Mouse (Mus musculus): ENCODE measurements at regions not wholly inside any gene's neighbourhood (a gene's known extent, or its start where the extent isn't known, plus 50 kb on each side); places are given as distances from the start of the nearest gene placed in this dataset.

- Histone ChIP-seq H3K27ac (ENCODE audit: low read depth, low read length) (no peak overlapping the region), H3K4me2 (replicated peaks; ENCODE audit: low read depth, low read length) (no peak overlapping the region), H3K27me3 (ENCODE audit: control insufficient read depth, insufficient read depth, low read length) (no peaks in the 10 kb centered on the region), H3K4me1 (replicated peaks; ENCODE audit: control insufficient read depth, insufficient read depth, low read length) (peaks cover 2% of the 10 kb centered on the region), H3K4me3 (ENCODE audit: low read depth, low read length) (no peak overlapping the region), H3K36me3 (ENCODE audit: control insufficient read depth, insufficient read depth, low read length) (no peaks in the 10 kb centered on the region), H3K9me3 (ENCODE audit: control insufficient read depth, low read length) (no peaks in the 10 kb centered on the region), H3K9ac (ENCODE audit: low read depth, low read length) (no peak overlapping the region)
- no peak for ATAC-seq (ENCODE audit: low FRiP score)
- DNase-seq (ENCODE audit: low spot score) = no peak
- WGBS = 44% methylated on average over 5 of the region's 5 CpGs
Observed at GRCm38 (mm10) chr4:131159712-131160111, 215.5 kb downstream of the Matn1 start.

GRCm38 (mm10) chr4:131160135-131160534 is 215.9 kb downstream of the Matn1 start:
- no peaks in the 10 kb centered on the region for H3K9me3 ChIP-seq (ENCODE audit: control insufficient read depth, low read length)
- WGBS = 38% methylated on average over 5 of the region's 5 CpGs
- ATAC-seq (ENCODE audit: low FRiP score) (0 out of 2 replicates have a peak, but pooled peaks have one; percentile 33), DNase-seq (ENCODE audit: low spot score) (peak; percentile 40)
- no peak overlapping the region for H3K4me3 ChIP-seq (ENCODE audit: low read depth, low read length)
- peaks cover 2% of the 10 kb centered on the region for H3K4me1 ChIP-seq (replicated peaks; ENCODE audit: control insufficient read depth, insufficient read depth, low read length)
- no peaks in the 10 kb centered on the region for H3K27me3 ChIP-seq (ENCODE audit: control insufficient read depth, insufficient read depth, low read length)
- no peak overlapping the region for H3K27ac ChIP-seq (ENCODE audit: low read depth, low read length)
- H3K36me3 ChIP-seq (ENCODE audit: control insufficient read depth, insufficient read depth, low read length) = no peaks in the 10 kb centered on the region
- H3K9ac ChIP-seq (ENCODE audit: low read depth, low read length) = no peak overlapping the region
- no peak overlapping the region for H3K4me2 ChIP-seq (replicated peaks; ENCODE audit: low read depth, low read length)

DNA sequence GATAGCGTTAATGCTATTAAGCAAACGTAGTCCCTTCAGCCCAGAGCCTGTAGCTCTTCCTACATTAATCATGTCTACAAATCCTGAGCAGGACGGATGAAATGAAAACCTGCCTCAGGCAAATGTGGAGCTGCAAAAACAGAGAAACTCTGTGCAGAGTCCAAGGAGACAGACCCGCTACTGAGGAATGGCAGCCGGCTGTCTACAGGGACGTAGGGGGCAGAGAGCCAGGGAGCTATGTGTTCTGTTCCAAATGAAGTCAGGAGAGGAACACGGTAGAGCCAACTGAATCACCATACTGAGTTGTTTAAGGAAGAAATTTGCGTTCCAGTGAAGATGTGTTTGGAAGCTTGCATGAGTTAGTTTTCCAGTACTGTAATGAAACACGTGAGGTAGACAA is 217.3 kb downstream of the Matn1 start:
- WGBS = 80% methylated on average over 9 of the region's 9 CpGs
- H3K9ac ChIP-seq (ENCODE audit: low read depth, low read length) = no peak overlapping the region
- H3K4me1 ChIP-seq (replicated peaks; ENCODE audit: control insufficient read depth, insufficient read depth, low read length) = peaks cover 2% of the 10 kb centered on the region
- H3K27me3 ChIP-seq (ENCODE audit: control insufficient read depth, insufficient read depth, low read length) = no peaks in the 10 kb centered on the region
- ATAC-seq (ENCODE audit: low FRiP score) = no peak
- no peak overlapping the region for H3K4me2 ChIP-seq (replicated peaks; ENCODE audit: low read depth, low read length)
- H3K36me3 ChIP-seq (ENCODE audit: control insufficient read depth, insufficient read depth, low read length) = no peaks in the 10 kb centered on the region
- no peaks in the 10 kb centered on the region for H3K9me3 ChIP-seq (ENCODE audit: control insufficient read depth, low read length)
- H3K4me3 ChIP-seq (ENCODE audit: low read depth, low read length) = no peak overlapping the region
- H3K27ac ChIP-seq (ENCODE audit: low read depth, low read length) = no peak overlapping the region
- no peak for DNase-seq (ENCODE audit: low spot score)

- no peak for ATAC-seq (ENCODE audit: low FRiP score)
- Histone ChIP-seq H3K4me3 (ENCODE audit: low read depth, low read length) (no peak overlapping the region), H3K9me3 (ENCODE audit: control insufficient read depth, low read length) (no peaks in the 10 kb centered on the region), H3K36me3 (ENCODE audit: control insufficient read depth, insufficient read depth, low read length) (no peaks in the 10 kb centered on the region), H3K4me1 (replicated peaks; ENCODE audit: control insufficient read depth, insufficient read depth, low read length) (peaks cover 2% of the 10 kb centered on the region), H3K27ac (ENCODE audit: low read depth, low read length) (no peak overlapping the region), H3K27me3 (ENCODE audit: control insufficient read depth, insufficient read depth, low read length) (no peaks in the 10 kb centered on the region), H3K9ac (ENCODE audit: low read depth, low read length) (no peak overlapping the region), H3K4me2 (replicated peaks; ENCODE audit: low read depth, low read length) (no peak overlapping the region)
- WGBS = 31% methylated on average over 7 of the region's 7 CpGs
- no peak for DNase-seq (ENCODE audit: low spot score)
Observed at GRCm38 (mm10) chr4:131163782-131164315, 219.7 kb downstream of the Matn1 start.

DNA sequence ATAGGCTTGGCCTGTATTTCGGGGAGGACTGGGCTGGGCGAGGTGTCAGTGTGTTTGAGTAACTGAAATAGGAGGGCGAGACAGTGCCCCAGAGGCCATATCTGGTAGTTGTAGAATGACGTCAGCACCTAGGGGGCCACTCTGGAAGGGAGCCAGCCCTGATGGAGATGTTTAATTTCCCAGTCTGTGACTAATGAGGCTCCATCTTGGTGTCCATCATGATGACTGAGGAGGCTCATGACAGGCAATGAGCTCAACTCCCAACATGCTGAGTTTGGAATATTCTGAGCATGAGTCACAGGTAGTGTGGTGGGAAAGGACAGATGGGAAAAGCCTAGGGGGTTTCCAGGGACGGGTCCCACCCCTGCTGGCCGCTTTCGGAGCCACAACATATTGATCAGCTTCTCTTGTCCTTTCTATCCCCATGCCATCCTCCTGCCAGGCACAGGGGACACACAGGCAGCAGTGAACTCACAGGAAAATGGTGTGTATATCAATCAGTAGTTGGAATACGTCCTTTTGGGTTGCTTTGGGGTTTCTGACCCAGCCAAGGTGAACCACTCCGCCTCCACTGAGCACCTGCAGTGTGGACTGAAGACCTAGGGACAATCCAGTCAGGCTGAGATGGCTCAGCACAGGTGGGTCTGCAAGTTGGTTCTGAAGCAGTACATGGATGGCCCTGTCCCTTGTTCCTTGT is 222.5 kb downstream of the Matn1 start:
- 76% methylated on average over 9 of the region's 9 CpGs for WGBS
- H3K27me3 ChIP-seq (ENCODE audit: control insufficient read depth, insufficient read depth, low read length) = no peaks in the 10 kb centered on the region
- no peak overlapping the region for H3K4me2 ChIP-seq (replicated peaks; ENCODE audit: low read depth, low read length)
- no peak for ATAC-seq (ENCODE audit: low FRiP score)
- H3K4me1 ChIP-seq (replicated peaks; ENCODE audit: control insufficient read depth, insufficient read depth, low read length) = peaks cover 2% of the 10 kb centered on the region
- no peak for DNase-seq (ENCODE audit: low spot score)
- H3K9me3 ChIP-seq (ENCODE audit: control insufficient read depth, low read length) = no peaks in the 10 kb centered on the region
- no peak overlapping the region for H3K9ac ChIP-seq (ENCODE audit: low read depth, low read length)
- no peak overlapping the region for H3K4me3 ChIP-seq (ENCODE audit: low read depth, low read length)
- no peak overlapping the region for H3K27ac ChIP-seq (ENCODE audit: low read depth, low read length)
- H3K36me3 ChIP-seq (ENCODE audit: control insufficient read depth, insufficient read depth, low read length) = no peaks in the 10 kb centered on the region

DNA sequence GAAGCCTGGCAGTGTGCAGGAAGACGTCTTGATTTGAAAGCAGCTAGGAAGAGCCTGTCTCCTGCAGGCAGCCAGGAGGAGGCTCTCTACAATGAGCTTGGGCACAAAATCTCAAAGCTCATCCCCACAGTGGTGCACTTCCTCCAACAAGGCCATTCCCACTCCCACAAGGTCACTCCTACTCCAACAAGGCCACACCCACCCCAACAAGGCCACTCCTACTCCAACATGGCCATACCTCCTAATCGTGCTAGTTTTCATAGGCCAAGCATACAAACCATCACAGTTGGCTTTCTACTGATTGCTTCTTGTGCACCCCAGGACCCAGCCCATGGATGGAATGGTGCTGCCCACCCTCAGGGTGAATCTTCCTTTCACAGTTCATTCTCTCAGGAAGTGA is 223.7 kb downstream of the Matn1 start:
- WGBS = 84% methylated on average over 2 of the region's 2 CpGs
- Histone ChIP-seq H3K9ac (ENCODE audit: low read depth, low read length) (no peak overlapping the region), H3K4me1 (replicated peaks; ENCODE audit: control insufficient read depth, insufficient read depth, low read length) (peaks cover 2% of the 10 kb centered on the region)

GRCm38 (mm10) chr4:131173783-131174460 is 229.7 kb downstream of the Matn1 start:
- Histone ChIP-seq H3K9me3 (ENCODE audit: control insufficient read depth, low read length) (no peaks in the 10 kb centered on the region), H3K4me1 (replicated peaks; ENCODE audit: control insufficient read depth, insufficient read depth, low read length) (no peaks in the 10 kb centered on the region), H3K36me3 (ENCODE audit: control insufficient read depth, insufficient read depth, low read length) (no peaks in the 10 kb centered on the region), H3K9ac (ENCODE audit: low read depth, low read length) (no peak overlapping the region), H3K4me3 (ENCODE audit: low read depth, low read length) (no peak overlapping the region), H3K4me2 (replicated peaks; ENCODE audit: low read depth, low read length) (no peak overlapping the region), H3K27ac (ENCODE audit: low read depth, low read length) (no peak overlapping the region), H3K27me3 (ENCODE audit: control insufficient read depth, insufficient read depth, low read length) (no peaks in the 10 kb centered on the region)
- DNase-seq (ENCODE audit: low spot score) (peak; percentile 24), ATAC-seq (ENCODE audit: low FRiP score) (no peak)
- 67% methylated on average over 28 of the region's 28 CpGs for WGBS

More for the DNA sequence above, 223.7 kb downstream of the Matn1 start:
- no peak for ATAC-seq (ENCODE audit: low FRiP score)
- Histone ChIP-seq H3K27me3 (ENCODE audit: control insufficient read depth, insufficient read depth, low read length) (no peaks in the 10 kb centered on the region), H3K4me2 (replicated peaks; ENCODE audit: low read depth, low read length) (no peak overlapping the region), H3K9me3 (ENCODE audit: control insufficient read depth, low read length) (no peaks in the 10 kb centered on the region), H3K27ac (ENCODE audit: low read depth, low read length) (no peak overlapping the region), H3K36me3 (ENCODE audit: control insufficient read depth, insufficient read depth, low read length) (no peaks in the 10 kb centered on the region), H3K4me3 (ENCODE audit: low read depth, low read length) (no peak overlapping the region)
- DNase-seq (ENCODE audit: low spot score) = no peak

DNA sequence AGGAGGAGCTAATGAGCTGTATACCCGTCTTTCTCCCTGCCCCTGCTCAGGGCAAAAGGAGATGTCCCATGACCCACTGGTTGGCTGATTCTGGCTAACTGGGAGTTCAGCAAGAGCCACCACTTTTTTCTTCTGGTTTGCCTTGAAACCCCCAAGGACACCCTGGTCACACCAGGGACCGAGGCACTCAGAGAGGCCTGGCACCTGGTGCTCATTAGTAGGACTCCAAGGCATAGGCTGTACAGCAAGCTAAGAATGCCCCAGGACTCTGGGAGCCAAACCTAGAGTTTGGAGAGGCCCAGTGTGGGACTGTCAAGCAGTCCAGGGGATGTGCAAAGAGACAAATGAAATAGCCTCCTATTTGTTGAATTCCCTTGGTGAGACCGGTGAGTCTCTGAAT is 232.5 kb downstream of the Matn1 start:
- WGBS = 60% methylated on average over 3 of the region's 3 CpGs
- no peak for ATAC-seq (ENCODE audit: low FRiP score)

GRCm38 (mm10) chr4:131177889-131178288 is 233.7 kb downstream of the Matn1 start:
- DNase-seq (ENCODE audit: low spot score) = no peak
- 49% methylated on average over 6 of the region's 6 CpGs for WGBS

More for the DNA sequence above, 232.5 kb downstream of the Matn1 start:
- H3K4me3 ChIP-seq (ENCODE audit: low read depth, low read length) = no peak overlapping the region
- no peaks in the 10 kb centered on the region for H3K4me1 ChIP-seq (replicated peaks; ENCODE audit: control insufficient read depth, insufficient read depth, low read length)
- H3K36me3 ChIP-seq (ENCODE audit: control insufficient read depth, insufficient read depth, low read length) = no peaks in the 10 kb centered on the region
- no peak overlapping the region for H3K9ac ChIP-seq (ENCODE audit: low read depth, low read length)
- no peak for DNase-seq (ENCODE audit: low spot score)
- no peak overlapping the region for H3K4me2 ChIP-seq (replicated peaks; ENCODE audit: low read depth, low read length)
- no peaks in the 10 kb centered on the region for H3K27me3 ChIP-seq (ENCODE audit: control insufficient read depth, insufficient read depth, low read length)
- H3K27ac ChIP-seq (ENCODE audit: low read depth, low read length) = no peak overlapping the region
- H3K9me3 ChIP-seq (ENCODE audit: control insufficient read depth, low read length) = no peaks in the 10 kb centered on the region

More at GRCm38 (mm10) chr4:131177889-131178288, 233.7 kb downstream of the Matn1 start:
- Histone ChIP-seq H3K27ac (ENCODE audit: low read depth, low read length) (no peak overlapping the region), H3K9ac (ENCODE audit: low read depth, low read length) (no peak overlapping the region), H3K4me2 (replicated peaks; ENCODE audit: low read depth, low read length) (no peak overlapping the region), H3K9me3 (ENCODE audit: control insufficient read depth, low read length) (no peaks in the 10 kb centered on the region), H3K4me3 (ENCODE audit: low read depth, low read length) (no peak overlapping the region), H3K4me1 (replicated peaks; ENCODE audit: control insufficient read depth, insufficient read depth, low read length) (no peaks in the 10 kb centered on the region), H3K36me3 (ENCODE audit: control insufficient read depth, insufficient read depth, low read length) (no peaks in the 10 kb centered on the region), H3K27me3 (ENCODE audit: control insufficient read depth, insufficient read depth, low read length) (no peaks in the 10 kb centered on the region)
- ATAC-seq (ENCODE audit: low FRiP score) = no peak

Measured in hindbrain, embryonic 11.5 days (tissue).